Mouse (Mus musculus) liver, adult 2 months (tissue): ENCODE data around the gene Slc39a11.

Experiments used
- CTCF ChIP-seq: fragments of 200-500 bp; IDR thresholded peaks from 2 replicates; pipeline ENCODE4 v1.5.1; 2011; ENCODE audit warnings: low read depth, low read length, control low read depth
- POLR2A ChIP-seq: fragments of 200-500 bp; IDR thresholded peaks from 2 replicates; pipeline ENCODE4 v1.6.1; 2011; ENCODE audit warnings: low read length, control low read depth; ENCODE audit not compliant: insufficient read depth; ENCODE audit errors: extremely low read depth

- no peak for TF ChIP-seq CTCF
- no peak for TF ChIP-seq POLR2A
These were observed 395.2 kb downstream of the Slc39a11 start for GRCm38 (mm10) chr11:113254653-113255052.
